ENCODE assay signal across 29 mouse cellular contexts in genomic region chr13:45958306-45958705, GRCm38 (mm10). TPM values are rescaled to one million over a fixed set of nuclear protein-coding genes. Genes with fewer than 3 reads are reported as not detected.
A peak's percentile ranks its signal among the peaks of the same experiment; 100 is the strongest.
DNase-seq lines count a peak whose midpoint lies in the region; ATAC-seq and TF ChIP-seq lines count a peak whose summit lies in the region.
"Had no signal": no experiment of that assay in that cellular context is flagged by ENCODE, and none has a peak within 500 bp of the region (broad histone marks: within the 10 kb centered on the region; RNA-seq: fewer than 3 reads in every experiment).

No protein-coding gene starts in this region.

- no peak overlapping the region for H3K27ac ChIP-seq in cerebellum, adult 2 months (ENCODE audit: insufficient read depth, low read length)
- no peak overlapping the region for H3K27ac ChIP-seq in liver, embryonic 14.5 days
- H3K27ac ChIP-seq in liver, embryonic 11.5 days (ENCODE audit: low read depth, low read length), result no peak overlapping the region
- H3K27ac ChIP-seq: embryonic facial prominence, embryonic 12.5 days; hindbrain, embryonic 14.5 days; layer of hippocampus, adult 2 months; left cerebral cortex, adult 2 months; limb, embryonic 12.5 days had no signal

- H3K9me3 ChIP-seq in liver, embryonic 14.5 days (ENCODE audit: control insufficient read depth, low read length), result no peaks in the 10 kb centered on the region
- no peaks in the 10 kb centered on the region for H3K9me3 ChIP-seq in liver, embryonic 11.5 days (ENCODE audit: control insufficient read depth, low read length)
- H3K9me3 ChIP-seq: embryonic facial prominence, embryonic 12.5 days; limb, embryonic 12.5 days had no signal

- no peak for TF ChIP-seq EP300 in liver, embryonic 14.5 days (IDR thresholded peaks at IDR 0.05; ENCODE audit: low read depth)

- H3K36me3 ChIP-seq in liver, embryonic 14.5 days (replicated peaks; ENCODE audit: control insufficient read depth, insufficient read depth, low read depth), result no peaks in the 10 kb centered on the region
- H3K36me3 ChIP-seq in liver, embryonic 11.5 days (ENCODE audit: control insufficient read depth, insufficient read depth, low read length), result no peaks in the 10 kb centered on the region
- H3K36me3 ChIP-seq: embryonic facial prominence, embryonic 12.5 days; limb, embryonic 12.5 days had no signal

- no peaks in the 10 kb centered on the region for H3K27me3 ChIP-seq in cerebellum, adult 2 months (ENCODE audit: control insufficient read depth, insufficient read depth, low read length)
- H3K27me3 ChIP-seq in liver, embryonic 14.5 days (ENCODE audit: control insufficient read depth, insufficient read depth, low read length), result no peaks in the 10 kb centered on the region
- H3K27me3 ChIP-seq in liver, embryonic 11.5 days (replicated peaks; ENCODE audit: control insufficient read depth, insufficient read depth, low read length), result no peaks in the 10 kb centered on the region; the same call in 1 of the 2 replicates
- H3K27me3 ChIP-seq: CH12.LX; embryonic facial prominence, embryonic 12.5 days had no signal

- H3K4me3 ChIP-seq in cerebellum, adult 2 months (replicated peaks; ENCODE audit: insufficient read depth, low read depth, low read length), result no peak overlapping the region
- H3K4me3 ChIP-seq in liver, embryonic 14.5 days (ENCODE audit: insufficient read depth in 1 of 2, low read depth in 2 of 2, low read length in 2 of 2), result no peak overlapping the region
- H3K4me3 ChIP-seq in liver, embryonic 11.5 days (ENCODE audit: low read depth, low read length), result no peak overlapping the region
- H3K4me3 ChIP-seq: embryonic facial prominence, embryonic 12.5 days; layer of hippocampus, adult 2 months; left cerebral cortex, adult 2 months; limb, embryonic 12.5 days had no signal

- 89% methylated on average over 4 of the region's 4 CpGs for WGBS in cerebellum, adult 2 months
- WGBS in liver, embryonic 14.5 days (ENCODE audit: insufficient replicate concordance), result 60% methylated on average over 4 of the region's 4 CpGs
- WGBS in liver, embryonic 11.5 days, result 66% methylated on average over 4 of the region's 4 CpGs

- no peak overlapping the region for H3K9ac ChIP-seq in liver, embryonic 14.5 days (replicated peaks)
- H3K9ac ChIP-seq in liver, embryonic 11.5 days (ENCODE audit: low read depth, low read length), result no peak overlapping the region
- H3K9ac ChIP-seq: embryonic facial prominence, embryonic 12.5 days; hindbrain, embryonic 14.5 days; limb, embryonic 12.5 days had no signal

- DNase-seq in cerebellum, adult 9-10 months, result peak; percentile 1
- DNase-seq in cerebellum, adult 2 months, result no peak
- DNase-seq in kidney, adult 18-20 months, result peak; percentile 3
- DNase-seq in kidney, postnatal 4 days, result no peak
- no peak for DNase-seq in liver, embryonic 14.5 days (ENCODE audit: low read depth in 3 of 3, low spot score in 3 of 3)
- no peak for DNase-seq in liver, embryonic 11.5 days (ENCODE audit: low spot score)
- DNase-seq in yolk sac, embryonic 10.5 days (ENCODE audit: low spot score), result peak; percentile 41
- no peak for DNase-seq in adrenal gland, postnatal 14 days
- DNase-seq: adrenal gland, adult 2 months; cerebellum, adult 9-11 months; embryo, embryonic 11 days; kidney, postnatal 25 days; lung, adult 18-20 months; lung, postnatal 10 days; midbrain, embryonic 14.5 days; retina, postnatal 1 day; right cerebral cortex, postnatal 14 days; spleen, adult 18-20 months; thymus, postnatal 14 days had no signal

- no peak for ATAC-seq in liver, embryonic 14.5 days (ENCODE audit: insufficient read depth)
- no peak for ATAC-seq in liver, embryonic 11.5 days (replicated peaks; ENCODE audit: low FRiP score)
- ATAC-seq: activated CD4-positive, CD25-positive, alpha-beta regulatory T cell, adult 4 months; forebrain, embryonic 14.5 days; intestine, postnatal 0 days had no signal

- no peak for TF ChIP-seq CTCF in cerebellum, adult 2 months (IDR thresholded peaks at IDR 0.05; ENCODE audit: borderline replicate concordance, insufficient read depth, low read depth, low read length)
- TF ChIP-seq CTCF in liver, embryonic 14.5 days (IDR thresholded peaks at IDR 0.05; ENCODE audit: low read depth), result no peak

- H3K4me1 ChIP-seq in cerebellum, adult 2 months (ENCODE audit: control insufficient read depth, insufficient read depth, low read length), result no peaks in the 10 kb centered on the region; the same call in 1 of the 2 replicates
- peaks cover 3 to 15% of the 10 kb centered on the region in 2 experiments; a peak in 2 of 4 replicates for H3K4me1 ChIP-seq in liver, embryonic 14.5 days (replicated peaks; ENCODE audit: control insufficient read depth in 2 of 2, insufficient read depth in 2 of 2, low read length in 1 of 2)
- H3K4me1 ChIP-seq in liver, embryonic 11.5 days (replicated peaks; ENCODE audit: control insufficient read depth, insufficient read depth, low read length), result peaks cover 5% of the 10 kb centered on the region

- peak overlapping the region; percentile 18; the same call in 1 of the 2 replicates for H3K4me2 ChIP-seq in liver, embryonic 14.5 days (ENCODE audit: low read depth)
- no peak overlapping the region for H3K4me2 ChIP-seq in liver, embryonic 11.5 days
- H3K4me2 ChIP-seq: embryonic facial prominence, embryonic 12.5 days; heart, embryonic 11.5 days; hindbrain, embryonic 14.5 days; limb, embryonic 12.5 days had no signal

- TF ChIP-seq POLR2A in cerebellum, adult 2 months (IDR thresholded peaks at IDR 0.05; ENCODE audit: borderline replicate concordance, insufficient read depth, low read length), result no peak

RNA-seq across cellular contexts. Expression of gene Atxn1, which starts 6.5 kb away (rescaled TPM):
- 16.9 TPM in 2 replicates for polyA plus RNA-seq in cerebellum, adult 2 months (2012; rRNA removed)
- 0.81 and 1.0 TPM in 2 replicates for polyA plus RNA-seq in liver, embryonic 14.5 days (2012; rRNA removed)
- 1.1 and 1.2 TPM in 2 replicates for polyA plus RNA-seq in liver, embryonic 14.5 days (2014; fragmentation: Nextera tagmentation; extraction: Ambion mirVana)
- polyA plus RNA-seq in liver, embryonic 11.5 days (2014; fragmentation: Nextera tagmentation; extraction: Ambion mirVana), result 1.6 and 2.3 TPM in 2 replicates
- 32.4 and 34.6 TPM in 2 replicates for total RNA-seq in adrenal gland, postnatal 14 days (2021)

Comparison
In these comparisons a context has a peak if more than half of its experiments do, and no peak if none do; other contexts are left out.
1. DNase-seq: peak in cerebellum, adult 9-10 months (single experiment), kidney, adult 18-20 months (single experiment) and yolk sac, embryonic 10.5 days (single experiment); none in cerebellum, adult 2 months (0 of 2), kidney, postnatal 4 days (0 of 2), liver, embryonic 14.5 days (0 of 3), liver, embryonic 11.5 days (single experiment) and adrenal gland, postnatal 14 days (single experiment).